Mouse (Mus musculus) olfactory bulb, adult 2 months (tissue): ENCODE results near the gene Gm1527. TPM values are rescaled to one million over a fixed set of nuclear protein-coding genes. Genes with fewer than 3 reads are reported as not detected.
"Not testable (repeated sequence)": the region's sequence is repeated elsewhere in the genome, so short reads cannot be mapped to it uniquely, and the experiment has no call there.

Experiments used
- H3K27ac ChIP-seq: fragments of 200-500 bp; 2 replicates; pipeline ENCODE4 v1.5.1; 2012; ENCODE audit warnings: low read depth, low read length; ENCODE audit not compliant: insufficient read depth
- H3K4me1 ChIP-seq: fragments of 200-500 bp; 2 replicates; pipeline ENCODE4 v1.6.1; 2012; ENCODE audit warnings: low read length; ENCODE audit not compliant: control insufficient read depth, insufficient read depth
- H3K4me3 ChIP-seq: fragments of 200-500 bp; 2 replicates; pipeline ENCODE4 v1.5.1; 2012; ENCODE audit warnings: mild to moderate bottlenecking, low read depth, low read length, moderate library complexity; ENCODE audit not compliant: insufficient read depth
- CTCF ChIP-seq: fragments of 200-500 bp; IDR thresholded peaks from 2 replicates; pipeline ENCODE4 v1.5.1; 2012; ENCODE audit warnings: low read depth, mild to moderate bottlenecking, low read length, moderate library complexity; ENCODE audit not compliant: insufficient read depth
- POLR2A ChIP-seq: fragments of 200-500 bp; IDR thresholded peaks from 2 replicates; pipeline ENCODE4 v1.6.1; 2012; ENCODE audit warnings: mild to moderate bottlenecking, low read depth, low read length, moderate library complexity; ENCODE audit not compliant: insufficient read depth
- WGBS: fragments of 180-500 bp; shearing (Covaris S2); methylation state at CpG from one replicate; pipeline ENCODE4 v1.1.7; 2018; 5-methylcytosine and 5-hydroxymethylcytosine counted together
- polyA plus RNA-seq: library from polyadenylated mRNA; stranded (reverse); fragments of >200 nt; gene quantifications from 2 replicates; pipeline ENCODE4 v1.2.4, GENCODE M21; 2012; ENCODE audit warnings: low replicate concordance; ENCODE audit not compliant: missing spikeins, insufficient read depth, insufficient read length

Gm1527 gene
- not detected in 2 replicates for polyA plus RNA-seq

DNA sequence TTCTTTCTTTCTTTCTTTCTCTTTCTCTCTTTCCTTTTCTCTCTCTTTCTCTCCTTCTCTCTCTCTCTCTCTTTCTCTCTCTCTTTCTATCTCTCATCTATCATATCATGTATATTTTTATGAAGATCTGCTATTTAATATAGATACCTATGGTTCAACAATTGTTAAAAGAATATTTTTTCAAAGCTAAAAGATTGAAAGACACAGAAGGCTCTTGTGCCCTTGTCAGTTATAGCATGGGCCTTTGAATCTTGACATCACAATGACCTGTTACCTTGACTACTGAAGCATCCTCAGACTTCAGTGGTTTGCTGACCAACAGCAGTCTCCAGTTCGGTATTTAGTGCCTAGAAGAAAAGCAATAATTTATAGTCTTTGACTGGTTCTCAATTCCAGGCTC lies at the start of gene Gm1527:
Gene Gm1527 (plus strand): TSS at position 301 of the 400 bp plus-strand sequence.
- TF ChIP-seq POLR2A = no peak
- no peak for TF ChIP-seq CTCF
- H3K4me1 ChIP-seq = no peaks in the 10 kb centered on the region
- no peak within 1 kb of the TSS for H3K4me3 ChIP-seq
- no peak within 1 kb of the TSS for H3K27ac ChIP-seq
- 68% methylated on average over 1 of the region's 1 CpGs for WGBS

DNA sequence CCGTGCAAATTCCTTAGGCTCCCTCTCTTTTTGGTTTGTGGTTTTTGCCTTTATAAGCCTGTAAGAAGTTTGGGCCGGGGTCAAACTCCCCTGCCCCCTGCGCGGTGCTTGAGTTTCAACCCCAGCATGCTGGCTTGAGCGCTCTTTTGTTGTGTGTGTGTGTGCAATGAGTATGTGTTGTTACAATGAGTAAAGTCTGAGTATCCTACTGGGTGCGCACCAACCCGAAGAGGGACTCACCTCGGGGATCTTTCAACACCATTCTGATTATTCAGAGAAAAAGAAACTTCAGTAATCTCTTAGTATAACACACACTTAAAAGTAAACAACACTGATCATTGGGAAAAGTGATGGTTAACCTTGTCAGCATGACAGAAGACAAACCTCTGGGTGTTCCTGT lies 49.2 kb upstream of the Gm1527 start:
- WGBS = 66% methylated on average over 8 of the region's 8 CpGs
- H3K4me3 ChIP-seq = no peak overlapping the region
- TF ChIP-seq CTCF (no peak), POLR2A (no peak)
- no peaks in the 10 kb centered on the region for H3K4me1 ChIP-seq
- H3K27ac ChIP-seq = no peak overlapping the region

DNA sequence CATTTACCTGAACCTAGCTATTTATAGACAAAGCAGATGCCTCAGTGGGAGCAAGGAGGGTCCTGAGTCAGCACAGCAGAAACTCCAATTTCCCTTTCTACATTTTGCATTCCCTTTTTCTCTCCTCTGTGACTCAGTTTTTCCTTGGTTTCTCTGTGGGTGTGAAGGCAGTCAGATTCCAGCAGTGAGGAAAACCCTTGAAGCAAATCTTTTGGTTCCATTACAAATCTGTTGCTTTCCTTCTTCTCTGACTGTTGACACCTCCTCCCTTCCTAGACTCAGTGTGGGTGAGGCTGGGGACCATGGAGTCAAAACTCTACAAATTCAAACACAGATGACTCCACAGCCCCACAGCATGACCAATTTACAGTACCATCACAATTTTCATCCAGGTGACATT lies 45.3 kb upstream of the Gm1527 start:
- Histone ChIP-seq H3K27ac (no peak overlapping the region), H3K4me1 (no peaks in the 10 kb centered on the region), H3K4me3 (no peak overlapping the region)
- TF ChIP-seq POLR2A (no peak), CTCF (no peak)

DNA sequence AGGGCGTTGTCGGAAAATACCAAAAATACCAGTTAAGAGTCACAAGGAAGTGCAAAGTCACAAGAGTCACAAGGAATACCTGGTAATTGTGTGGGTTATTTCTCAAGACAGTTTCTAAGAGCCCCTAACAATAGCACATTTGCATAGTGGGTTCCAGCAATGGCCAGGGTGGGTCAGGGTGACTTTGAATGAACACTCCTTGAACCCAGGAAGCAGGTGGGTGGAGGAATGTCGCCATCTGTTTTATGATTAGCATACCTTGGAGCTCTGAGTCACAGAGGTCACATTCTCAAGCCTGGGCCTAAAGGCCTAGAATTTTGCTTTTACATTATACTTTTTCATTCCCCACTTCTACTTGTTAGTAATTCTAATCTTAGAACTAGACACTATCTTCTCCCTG lies 40.2 kb upstream of the Gm1527 start:
- H3K4me1 ChIP-seq, H3K27ac ChIP-seq, H3K4me3 ChIP-seq: not testable (repeated sequence)
- 95% methylated on average over 3 of the region's 3 CpGs for WGBS

DNA sequence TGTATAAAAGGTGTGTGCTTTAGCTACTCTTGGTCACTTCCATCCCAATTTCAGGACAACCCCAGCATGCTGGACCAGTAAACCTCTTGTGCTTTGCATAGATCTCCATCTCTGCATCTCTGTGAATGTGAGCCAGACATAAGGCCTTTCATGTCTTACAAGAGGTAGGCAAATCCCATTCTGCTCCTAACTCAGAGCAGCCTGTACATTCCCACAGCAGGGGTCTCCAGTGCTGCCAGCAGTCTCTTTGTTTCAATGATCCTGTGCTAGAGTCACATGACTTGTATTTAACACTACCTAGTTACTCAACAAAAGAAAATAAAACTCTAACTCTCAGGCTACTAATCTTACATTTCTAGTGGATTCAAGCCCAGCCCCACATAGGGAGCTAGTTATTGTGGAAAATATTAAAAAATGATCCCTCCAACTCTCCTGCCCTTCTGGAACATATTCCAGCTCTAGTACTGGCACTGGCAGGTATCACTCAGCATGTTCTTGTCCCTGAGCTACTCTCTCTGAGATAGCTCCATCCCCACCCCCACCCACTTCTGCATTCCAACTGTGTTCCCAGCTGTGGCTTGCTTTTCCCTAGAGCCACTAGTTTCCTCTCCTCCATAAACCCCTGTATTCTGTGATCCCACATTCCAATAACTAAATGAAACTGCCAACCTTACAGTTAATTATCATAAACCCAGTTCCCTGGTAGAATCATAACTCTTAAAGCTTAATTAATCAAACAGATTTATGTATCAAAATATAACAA lies 32.6 kb upstream of the Gm1527 start:
- not testable (repeated sequence) for H3K27ac ChIP-seq, H3K4me3 ChIP-seq, H3K4me1 ChIP-seq

DNA sequence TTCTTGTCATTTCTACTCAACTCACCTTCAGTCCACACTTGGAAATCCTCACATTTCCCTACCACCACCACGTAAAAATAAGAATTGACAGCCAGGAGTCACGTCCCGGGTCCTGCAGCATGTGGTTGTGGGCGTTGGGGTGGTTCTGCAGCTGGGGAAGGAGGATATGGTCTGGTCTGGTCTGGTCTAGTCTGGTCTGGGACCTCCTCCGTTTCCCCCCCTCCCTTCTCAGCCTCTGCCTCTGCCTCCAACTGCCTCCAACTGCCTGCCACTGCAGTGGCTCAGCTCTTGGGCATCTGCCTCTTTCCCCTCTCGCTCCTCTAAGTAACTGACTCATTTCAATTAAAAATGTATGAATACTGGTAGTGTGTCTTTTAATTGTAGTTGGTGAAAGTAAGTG lies 4.5 kb downstream of the Gm1527 start:
- not testable (repeated sequence) for H3K27ac ChIP-seq, H3K4me1 ChIP-seq, H3K4me3 ChIP-seq
- 78% methylated on average over 6 of the region's 6 CpGs for WGBS

DNA sequence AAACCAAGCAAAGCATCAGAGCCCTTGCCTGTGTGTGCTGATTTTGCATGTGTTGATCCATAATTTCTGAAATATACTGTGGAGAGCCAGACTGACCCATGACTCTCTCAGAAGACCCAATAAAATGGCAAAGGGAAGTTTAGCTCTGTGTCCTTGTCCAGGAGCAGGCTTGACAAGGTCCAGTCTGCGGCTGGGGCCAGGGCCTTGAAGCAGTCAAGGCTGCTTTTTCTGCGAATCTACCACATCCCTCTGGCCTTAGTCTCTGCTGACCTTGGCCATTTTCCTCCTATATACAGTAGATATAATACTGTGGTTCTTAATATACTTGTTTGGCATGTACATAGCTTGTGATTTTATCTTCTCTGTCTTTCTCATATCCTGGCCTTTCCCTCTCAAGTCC lies 73.5 kb downstream of the Gm1527 start:
- no peak overlapping the region for H3K4me3 ChIP-seq
- no peak for TF ChIP-seq POLR2A
- no peak for TF ChIP-seq CTCF
- 89% methylated on average over 2 of the region's 2 CpGs for WGBS

DNA sequence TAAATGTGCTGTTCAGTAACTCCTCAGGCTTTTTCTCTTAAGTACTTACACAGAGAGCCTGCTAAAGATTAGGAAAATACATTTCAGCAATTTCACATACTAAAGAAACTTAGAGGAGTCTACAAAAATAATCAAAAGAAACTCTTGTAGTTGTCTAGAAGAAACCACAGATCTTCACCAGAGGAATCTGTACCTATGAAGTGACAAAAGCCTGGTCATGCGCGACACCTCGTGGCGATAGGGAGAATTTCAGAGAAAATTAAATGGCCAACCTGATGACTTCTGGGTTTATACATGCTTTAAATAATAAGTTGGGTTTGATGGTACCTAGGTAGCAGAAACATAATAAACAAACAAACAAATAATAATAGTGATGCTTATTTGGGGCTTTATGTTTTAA lies 76.4 kb downstream of the Gm1527 start:
- Histone ChIP-seq H3K4me1 (no peaks in the 10 kb centered on the region), H3K27ac (no peak overlapping the region), H3K4me3 (no peak overlapping the region)
- WGBS = 0% methylated on average over 4 of the region's 4 CpGs
- TF ChIP-seq POLR2A = no peak
- no peak for TF ChIP-seq CTCF

More for the DNA sequence above, 73.5 kb downstream of the Gm1527 start:
- Histone ChIP-seq H3K27ac (no peak overlapping the region), H3K4me1 (no peaks in the 10 kb centered on the region)

Other genes with a start within 250 kb of the Gm1527 start
- not detected in 2 replicates for gene Slc2a2, start 194.7 kb upstream of the Gm1527 start, polyA plus RNA-seq
- gene Eif5a2, start 111.3 kb upstream of the Gm1527 start, polyA plus RNA-seq = not detected in 2 replicates
- not detected in 2 replicates for gene Rpl22l1, start 87.2 kb upstream of the Gm1527 start, polyA plus RNA-seq
- gene Egfem1, start 189.4 kb downstream of the Gm1527 start, polyA plus RNA-seq = not detected in 2 replicates